Mouse (Mus musculus) C2C12 (cell line): ENCODE data around the gene Pcbp3. TPM values are rescaled to one million over a fixed set of nuclear protein-coding genes. Genes with fewer than 3 reads are reported as not detected.

Experiments used
- H3K27me3 ChIP-seq: one replicate; pipeline ENCODE4 v1.6.1; 2011; ENCODE audit not compliant: control insufficient read depth, insufficient read depth, insufficient read length
- H3K36me3 ChIP-seq: one replicate; pipeline ENCODE4 v1.6.1; 2011; ENCODE audit not compliant: control insufficient read depth, insufficient read depth
- H3K4me3 ChIP-seq: one replicate; pipeline ENCODE4 v1.5.1; 2011; ENCODE audit warnings: mild to moderate bottlenecking, control low read depth; ENCODE audit not compliant: poor library complexity, insufficient read depth, severe bottlenecking
- H3K79me2 ChIP-seq: one replicate; pipeline ENCODE4 v1.6.1; 2011; ENCODE audit not compliant: control insufficient read depth, insufficient read depth
- H3K79me3 ChIP-seq: one replicate; pipeline ENCODE4 v1.6.1; 2011; ENCODE audit warnings: low read depth, control low read depth
- H3ac ChIP-seq: one replicate; pipeline ENCODE3; 2011; ENCODE audit warnings: low read depth; ENCODE audit not compliant: control insufficient read depth, insufficient read length
- CEBPB ChIP-seq: IDR thresholded peaks from one replicate; pipeline ENCODE4 v1.6.1; 2011; ENCODE audit warnings: low read depth, mild to moderate bottlenecking, control low read depth, moderate library complexity
- CTCF ChIP-seq: IDR thresholded peaks from one replicate; pipeline ENCODE4 v1.5.1; 2011; ENCODE audit not compliant: control insufficient read depth, insufficient read depth, insufficient read length
- FOSL1 ChIP-seq: IDR thresholded peaks from one replicate; pipeline ENCODE4 v1.8.0; 2011; ENCODE audit warnings: mild to moderate bottlenecking, low read length; ENCODE audit not compliant: poor library complexity, insufficient read depth, severe bottlenecking
- MAX ChIP-seq: IDR thresholded peaks from one replicate; pipeline ENCODE4 v1.6.1; 2011; ENCODE audit warnings: mild to moderate bottlenecking, control low read depth
- MYOD1 ChIP-seq: IDR thresholded peaks from one replicate; pipeline ENCODE4 v1.6.1; 2011; ENCODE audit warnings: low read depth; ENCODE audit not compliant: control insufficient read depth, insufficient read length
- MYOG ChIP-seq: IDR thresholded peaks from one replicate; pipeline ENCODE4 v1.6.1; 2011; ENCODE audit not compliant: control insufficient read depth, insufficient read length; ENCODE audit errors: extremely low read depth
- USF1 ChIP-seq: IDR thresholded peaks from one replicate; pipeline ENCODE4 v1.6.1; 2011; ENCODE audit warnings: low read depth, mild to moderate bottlenecking, control low read depth, moderate library complexity
- polyA plus RNA-seq: library from polyadenylated mRNA; unstranded; fragments of >200 nt; fragmentation: generic; extraction: Trizol; gene quantifications from one replicate; pipeline ENCODE4 v1.2.1, GENCODE M21; 2012; ENCODE audit warnings: missing spikeins

The Pcbp3 gene
- polyA plus RNA-seq, 1 experiment: 9.8 TPM

DNA sequence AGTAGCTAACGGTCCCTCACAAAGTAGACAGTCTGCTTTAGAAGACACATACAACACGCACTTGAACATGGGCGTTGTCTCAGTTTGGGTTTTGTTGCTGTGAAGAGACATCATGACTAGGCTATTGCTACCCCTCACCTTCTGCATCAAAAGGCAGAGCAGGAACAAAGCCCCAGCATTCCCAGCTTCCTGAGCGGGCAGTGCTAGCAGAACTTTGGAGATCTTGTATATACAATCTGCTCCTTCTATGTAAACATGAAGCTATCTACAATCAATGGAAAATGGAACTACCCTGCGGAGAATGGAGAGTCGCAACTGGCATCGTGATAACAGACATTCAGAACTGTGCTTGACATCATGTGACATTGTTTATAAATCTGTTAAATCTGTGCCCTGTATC lies 9.3 kb upstream of the Pcbp3 start:
- H3K79me3 ChIP-seq: no peaks in the 10 kb centered on the region

DNA sequence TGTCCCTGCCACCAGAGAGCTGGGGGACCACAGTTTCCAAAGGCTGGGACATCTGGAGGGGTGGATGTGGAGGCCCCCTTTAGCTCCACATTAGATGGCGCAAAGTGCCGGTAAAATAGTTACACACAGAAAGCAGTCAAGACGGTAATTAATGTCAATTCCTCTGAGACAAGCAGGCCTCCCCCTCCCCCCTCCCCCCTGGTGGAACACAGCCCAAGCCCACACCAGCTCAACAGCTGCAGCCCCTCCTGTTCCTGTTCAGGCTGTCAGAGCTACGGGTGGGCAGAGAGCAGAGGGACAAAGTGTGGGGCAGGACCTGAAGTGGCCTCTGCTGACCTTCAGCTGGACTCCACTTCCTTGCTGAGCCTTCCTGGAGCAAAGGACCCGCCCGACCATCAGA lies 2.7 kb upstream of the Pcbp3 start:
- H3K36me3 ChIP-seq: no peaks in the 10 kb centered on the region
- H3K79me3 ChIP-seq: peaks cover 2% of the 10 kb centered on the region
- TF ChIP-seq CEBPB (no peak), MAX (no peak), CTCF (no peak), FOSL1 (no peak), USF1 (no peak), MYOG (no peak)
- no peaks in the 10 kb centered on the region for H3K27me3 ChIP-seq
- H3K79me2 ChIP-seq: peaks cover 3% of the 10 kb centered on the region
- no peak overlapping the region for H3K4me3 ChIP-seq
- no peak overlapping the region for H3ac ChIP-seq

More for the DNA sequence above, 9.3 kb upstream of the Pcbp3 start:
- no peak overlapping the region for H3K4me3 ChIP-seq
- no peaks in the 10 kb centered on the region for H3K36me3 ChIP-seq
- no peak for TF ChIP-seq USF1
- no peak overlapping the region for H3ac ChIP-seq
- no peaks in the 10 kb centered on the region for H3K79me2 ChIP-seq
- peaks cover 6% of the 10 kb centered on the region for H3K27me3 ChIP-seq

DNA sequence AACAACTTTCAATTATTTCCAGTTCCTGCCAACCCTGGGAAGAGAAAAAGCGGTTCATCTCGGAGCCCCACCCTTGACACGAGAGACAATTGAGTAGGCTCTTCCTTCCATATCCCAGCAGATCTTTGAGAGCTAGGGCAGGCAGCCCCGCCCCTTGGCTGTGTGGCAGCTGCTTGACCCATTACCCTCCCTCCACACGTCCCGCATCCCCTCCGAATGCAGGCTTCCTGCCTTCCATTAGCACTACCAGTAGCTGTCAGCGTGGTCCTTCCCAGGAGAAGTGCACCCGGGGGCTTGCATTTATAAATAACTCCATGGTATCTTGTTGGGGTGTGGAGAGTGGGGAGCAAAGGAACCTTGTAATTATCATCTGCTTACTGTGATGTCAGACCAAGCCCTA lies 2.3 kb upstream of the Pcbp3 start:
- Histone ChIP-seq H3K79me2 (peaks cover 5% of the 10 kb centered on the region), H3K27me3 (no peaks in the 10 kb centered on the region), H3K79me3 (peaks cover 2% of the 10 kb centered on the region), H3ac (no peak overlapping the region), H3K4me3 (no peak overlapping the region), H3K36me3 (no peaks in the 10 kb centered on the region)
- TF ChIP-seq FOSL1 (no peak), MAX (no peak), CEBPB (no peak), MYOD1 (no peak), MYOG (no peak), USF1 (no peak), CTCF (no peak)

DNA sequence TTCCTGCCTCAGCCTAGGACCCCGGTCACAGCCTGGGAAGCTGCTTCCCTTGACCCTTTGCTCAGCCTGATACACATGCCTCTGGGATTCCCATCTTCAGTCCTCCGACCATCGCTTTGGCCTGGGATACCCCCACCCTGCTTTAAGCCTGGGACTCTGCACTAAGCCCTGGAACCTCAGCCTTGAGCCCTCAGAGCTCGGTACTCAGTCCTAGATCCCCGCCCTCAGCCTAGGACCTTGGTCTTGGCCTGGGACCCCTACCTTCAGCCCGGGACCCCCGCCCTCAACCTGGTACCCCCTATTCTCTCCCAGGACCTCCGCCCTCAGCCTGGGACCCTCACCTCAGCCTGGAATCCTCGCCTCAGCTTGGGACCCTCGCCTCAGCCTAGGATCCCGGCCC lies 531 bp downstream of the Pcbp3 start:
- Histone ChIP-seq H3ac (peak overlapping the region; percentile 74), H3K4me3 (peak overlapping the region; percentile 42), H3K79me3 (peaks cover 2% of the 10 kb centered on the region), H3K36me3 (no peaks in the 10 kb centered on the region), H3K79me2 (peaks cover 5% of the 10 kb centered on the region), H3K27me3 (no peaks in the 10 kb centered on the region)
- TF ChIP-seq CTCF (no peak), MAX (no peak), USF1 (no peak), MYOD1 (no peak), FOSL1 (no peak), CEBPB (no peak), MYOG (no peak)

DNA sequence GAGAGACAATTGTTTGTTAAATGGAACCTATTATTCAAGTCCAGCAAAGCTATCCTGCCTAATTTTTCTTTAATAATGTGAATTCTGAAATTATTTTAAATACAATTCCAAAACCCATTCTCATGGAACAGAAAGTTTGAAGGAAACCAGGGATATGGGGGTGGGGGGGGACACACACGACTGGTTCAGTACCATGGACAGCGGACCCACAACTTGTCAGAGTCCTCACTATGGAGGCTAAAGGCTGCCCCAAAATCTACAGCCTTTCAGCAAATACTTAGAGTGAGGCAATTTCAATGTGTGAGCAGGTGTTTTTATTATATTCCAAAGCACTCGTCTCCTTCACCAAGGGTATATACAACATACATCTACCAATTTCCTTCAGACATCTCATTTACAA lies 3.5 kb downstream of the Pcbp3 start:
- H3ac ChIP-seq: no peak overlapping the region
- no peaks in the 10 kb centered on the region for H3K27me3 ChIP-seq
- no peaks in the 10 kb centered on the region for H3K36me3 ChIP-seq
- H3K4me3 ChIP-seq: no peak overlapping the region
- TF ChIP-seq MAX (no peak), CEBPB (no peak), USF1 (no peak), FOSL1 (no peak), MYOD1 (no peak)
- peaks cover 5% of the 10 kb centered on the region for H3K79me2 ChIP-seq
- H3K79me3 ChIP-seq: peaks cover 4% of the 10 kb centered on the region

DNA sequence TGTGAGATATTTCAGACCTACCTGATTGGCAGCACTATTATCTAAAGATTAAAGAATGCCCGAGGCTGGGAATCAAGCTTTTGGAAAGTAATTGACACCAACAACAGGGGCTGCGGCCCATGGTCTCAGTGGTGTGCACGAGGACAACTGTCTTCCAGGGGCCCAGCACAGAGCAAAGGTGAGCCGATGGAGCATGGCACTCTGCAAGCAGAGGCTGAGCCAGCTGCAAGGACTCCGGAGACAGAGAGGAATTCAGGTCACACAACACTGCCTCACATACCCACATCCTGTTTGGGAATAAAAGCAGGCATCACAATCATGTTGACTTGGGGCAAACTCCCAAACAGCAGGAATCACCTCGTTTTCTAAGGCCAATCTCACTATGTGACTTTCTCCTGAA lies 5.5 kb downstream of the Pcbp3 start:
- Histone ChIP-seq H3K79me3 (peaks cover 2% of the 10 kb centered on the region), H3K27me3 (no peaks in the 10 kb centered on the region), H3K36me3 (no peaks in the 10 kb centered on the region), H3ac (no peak overlapping the region), H3K79me2 (peaks cover 5% of the 10 kb centered on the region), H3K4me3 (no peak overlapping the region)
- TF ChIP-seq CTCF: no peak
- TF ChIP-seq CEBPB: no peak
- TF ChIP-seq USF1: no peak
- TF ChIP-seq MYOD1: no peak
- TF ChIP-seq FOSL1: no peak
- TF ChIP-seq MYOG: no peak
- no peak for TF ChIP-seq MAX
